Mouse (Mus musculus) lung, postnatal 0 days (tissue): ENCODE data around the gene Trak1. TPM values are rescaled to one million over a fixed set of nuclear protein-coding genes. Genes with fewer than 3 reads are reported as not detected.

Experiments
- ATAC-seq: fragments of 200-750 bp; cut with Nextera tagmentation; 2 replicates; pipeline ENCODE4 v1.8.0; 2017; ENCODE audit warnings: moderate library complexity
- DNase-seq: peaks from one replicate; pipeline ENCODE4 v3.0.0-alpha.2; 2016; ENCODE audit warnings: low spot score
- H3K27ac ChIP-seq: fragments of 300-500 bp; sonication (generic); 2 replicates; pipeline ENCODE4 v1.5.1; 2014; ENCODE audit warnings: antibody characterized with exemption, mild to moderate bottlenecking, low read length, mixed read lengths
- H3K27me3 ChIP-seq: fragments of 300-500 bp; sonication (generic); replicated peaks from 2 replicates; pipeline ENCODE4 v1.6.1; 2014; ENCODE audit warnings: low read length, mixed read lengths; ENCODE audit not compliant: insufficient read depth
- H3K36me3 ChIP-seq: fragments of 300-500 bp; sonication (generic); 2 replicates; pipeline ENCODE4 v1.6.1; 2014; ENCODE audit warnings: low read length, mixed read lengths; ENCODE audit not compliant: insufficient read depth
- H3K4me1 ChIP-seq: fragments of 300-500 bp; sonication (generic); 2 replicates; pipeline ENCODE4 v1.6.1; 2014; ENCODE audit warnings: antibody characterized with exemption, low read depth, low read length, mixed read lengths; ENCODE audit not compliant: insufficient read depth
- H3K4me2 ChIP-seq: fragments of 300-500 bp; sonication (generic); replicated peaks from 2 replicates; pipeline ENCODE4 v1.6.1; 2014; ENCODE audit warnings: low read depth, mild to moderate bottlenecking, low read length, moderate library complexity, mixed read lengths
- H3K4me3 ChIP-seq: fragments of 300-500 bp; sonication (generic); 2 replicates; pipeline ENCODE4 v1.5.1; 2014; ENCODE audit warnings: low read depth, low read length
- H3K9ac ChIP-seq: fragments of 300-500 bp; sonication (generic); replicated peaks from 2 replicates; pipeline ENCODE4 v1.6.1; 2014; ENCODE audit warnings: low read depth, mild to moderate bottlenecking
- H3K9me3 ChIP-seq: fragments of 300-500 bp; sonication (generic); 2 replicates; pipeline ENCODE4 v1.6.1; 2016; ENCODE audit warnings: low read length, mixed read lengths
- CTCF ChIP-seq: IDR thresholded peaks from 2 replicates; pipeline ENCODE4 v1.5.1; 2016; ENCODE audit warnings: antibody characterized with exemption, mild to moderate bottlenecking
- EP300 ChIP-seq: IDR thresholded peaks from 2 replicates; pipeline ENCODE4 v1.6.1; 2016; ENCODE audit warnings: antibody characterized with exemption, mild to moderate bottlenecking, control low read depth
- WGBS: fragments of 180-500 bp; shearing (Covaris S2); extraction: QIAGEN DNeasy Blood & Tissue Kit; methylation state at CpG from one replicate; pipeline ENCODE4 v1.1.7; 2014; 5-methylcytosine and 5-hydroxymethylcytosine counted together
- polyA plus RNA-seq: library from polyadenylated mRNA; unstranded; fragments of >200 nt; fragmentation: Nextera tagmentation; extraction: Ambion mirVana; gene quantifications from 2 replicates; pipeline ENCODE4 v1.2.1, GENCODE M21; 2015

The Trak1 gene
- polyA plus RNA-seq, 1 experiment from 2014 or later: 28.6 TPM

GRCm38 (mm10) chr9:121352131-121352606 lies 54.9 kb downstream of the Trak1 start:
- 0 out of 2 replicates have a peak overlapping the region, but pooled peaks have one; percentile 30 for H3K4me2 ChIP-seq
- peak; percentile 73 for DNase-seq

DNA sequence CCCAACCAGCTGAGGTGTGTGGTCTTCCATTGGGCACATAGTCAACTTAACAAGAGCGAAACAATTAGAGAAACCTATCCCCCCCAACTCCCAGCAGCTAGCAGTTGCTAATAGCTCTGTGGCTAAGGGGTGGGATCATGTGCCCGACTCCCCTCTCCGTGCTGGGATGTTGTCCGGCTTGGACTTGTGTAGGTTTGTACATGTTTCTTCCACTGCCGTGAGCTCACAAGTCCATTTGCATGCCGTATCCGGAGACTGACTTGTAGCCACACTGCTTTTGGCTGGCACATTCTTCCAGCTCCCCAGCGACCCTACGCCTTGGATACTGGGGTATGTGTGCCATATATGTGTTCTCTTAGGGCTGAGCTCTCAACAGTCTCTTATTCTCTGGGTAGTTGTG lies 55.4 kb downstream of the Trak1 start:
- Histone ChIP-seq H3K4me1 (peaks cover 23% of the 10 kb centered on the region), H3K27ac (no peak overlapping the region), H3K9me3 (no peaks in the 10 kb centered on the region), H3K4me2 (no peak overlapping the region), H3K36me3 (no peaks in the 10 kb centered on the region), H3K4me3 (no peak overlapping the region), H3K9ac (no peak overlapping the region), H3K27me3 (no peaks in the 10 kb centered on the region)
- no peak for ATAC-seq
- DNase-seq: no peak
- TF ChIP-seq CTCF (no peak), EP300 (no peak)
- WGBS: 85% methylated on average over 9 of the region's 9 CpGs

More at GRCm38 (mm10) chr9:121352131-121352606, 54.9 kb downstream of the Trak1 start:
- peak overlapping the region; percentile 45; the same call in 1 of the 2 replicates for H3K27ac ChIP-seq
- H3K4me3 ChIP-seq: no peak overlapping the region
- WGBS: 19% methylated on average over 11 of the region's 11 CpGs
- peak; percentile 25 for ATAC-seq
- TF ChIP-seq EP300: no peak
- TF ChIP-seq CTCF: peak; percentile 78
- H3K9ac ChIP-seq: no peak overlapping the region
- H3K9me3 ChIP-seq: no peaks in the 10 kb centered on the region
- no peaks in the 10 kb centered on the region for H3K27me3 ChIP-seq
- no peaks in the 10 kb centered on the region for H3K36me3 ChIP-seq
- H3K4me1 ChIP-seq: peaks cover 28% of the 10 kb centered on the region

DNA sequence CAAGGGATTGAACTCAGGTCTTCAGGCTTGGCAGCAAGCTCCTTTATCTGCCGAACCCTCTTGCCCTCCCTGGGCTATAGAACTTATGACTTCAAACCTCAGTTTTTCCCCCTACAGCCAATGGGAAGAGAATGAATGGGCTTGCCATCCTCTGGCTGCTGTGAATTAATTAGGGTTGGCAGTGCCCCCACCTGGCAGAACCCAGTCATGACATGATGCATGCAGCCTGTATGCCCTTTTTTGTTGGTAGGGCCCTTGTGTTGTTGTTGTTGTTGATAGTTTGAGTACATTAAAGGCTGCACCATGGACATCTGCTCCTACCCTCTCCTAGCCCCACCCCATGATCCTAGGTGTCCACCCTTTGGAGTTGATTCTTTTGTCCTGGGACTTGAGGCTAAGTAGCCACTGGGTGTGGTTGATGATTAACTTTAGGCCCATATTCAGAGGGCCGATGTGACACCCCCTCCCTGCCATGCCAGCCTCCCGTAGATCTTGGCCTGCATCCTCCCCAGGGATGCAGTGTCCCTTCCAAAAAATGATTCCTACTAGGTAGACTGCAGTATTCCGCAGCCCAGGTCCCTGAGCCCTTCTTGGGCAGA lies 57.6 kb downstream of the Trak1 start:
- Histone ChIP-seq H3K27me3 (no peaks in the 10 kb centered on the region), H3K4me1 (peaks cover 12% of the 10 kb centered on the region), H3K9me3 (no peaks in the 10 kb centered on the region), H3K4me2 (no peak overlapping the region), H3K4me3 (no peak overlapping the region), H3K9ac (no peak overlapping the region), H3K36me3 (no peaks in the 10 kb centered on the region), H3K27ac (no peak overlapping the region)
- DNase-seq (peak; percentile 42), ATAC-seq (no peak)
- WGBS: 59% methylated on average over 4 of the region's 4 CpGs
- TF ChIP-seq CTCF (peak; percentile 79), EP300 (no peak)

GRCm38 (mm10) chr9:121355431-121356141 lies 58.3 kb downstream of the Trak1 start:
- no peak overlapping the region for H3K4me3 ChIP-seq
- TF ChIP-seq CTCF: no peak; the same call in 1 of the 2 replicates
- TF ChIP-seq EP300: no peak
- 55% methylated on average over 9 of the region's 9 CpGs for WGBS
- H3K4me2 ChIP-seq: no peak overlapping the region
- H3K27me3 ChIP-seq: no peaks in the 10 kb centered on the region
- DNase-seq: peak; percentile 57
- H3K36me3 ChIP-seq: no peaks in the 10 kb centered on the region
- 0 out of 2 replicates have a peak, but pooled peaks have one; percentile 16 for ATAC-seq
- H3K9me3 ChIP-seq: no peaks in the 10 kb centered on the region
- H3K4me1 ChIP-seq: peaks cover 15% of the 10 kb centered on the region
- no peak overlapping the region for H3K9ac ChIP-seq
- H3K27ac ChIP-seq: peak overlapping the region; percentile 51; the same call in 1 of the 2 replicates

GRCm38 (mm10) chr9:121357102-121357501 lies 59.8 kb downstream of the Trak1 start:
- H3K4me3 ChIP-seq: no peak overlapping the region
- H3K9ac ChIP-seq: no peak overlapping the region
- H3K27ac ChIP-seq: no peak overlapping the region
- no peaks in the 10 kb centered on the region for H3K27me3 ChIP-seq
- no peak overlapping the region for H3K4me2 ChIP-seq
- WGBS: 77% methylated on average over 5 of the region's 5 CpGs
- DNase-seq (no peak), ATAC-seq (no peak)
- no peaks in the 10 kb centered on the region for H3K36me3 ChIP-seq
- H3K4me1 ChIP-seq: peaks cover 22% of the 10 kb centered on the region
- no peaks in the 10 kb centered on the region for H3K9me3 ChIP-seq
- TF ChIP-seq CTCF (no peak), EP300 (no peak)

GRCm38 (mm10) chr9:121357582-121358275 lies 60.4 kb downstream of the Trak1 start:
- 83% methylated on average over 16 of the region's 16 CpGs for WGBS
- no peaks in the 10 kb centered on the region for H3K36me3 ChIP-seq
- H3K27ac ChIP-seq: no peak overlapping the region
- no peaks in the 10 kb centered on the region for H3K9me3 ChIP-seq
- ATAC-seq (no peak), DNase-seq (no peak)
- no peak overlapping the region for H3K4me3 ChIP-seq
- H3K27me3 ChIP-seq: no peaks in the 10 kb centered on the region
- H3K4me2 ChIP-seq: no peak overlapping the region
- TF ChIP-seq EP300: no peak
- TF ChIP-seq CTCF: no peak
- no peak overlapping the region for H3K9ac ChIP-seq
- H3K4me1 ChIP-seq: peaks cover 17% of the 10 kb centered on the region
